Mouse (Mus musculus): ENCODE data around the gene Gm9945. TPM values are rescaled to one million over a fixed set of nuclear protein-coding genes. Genes with fewer than 3 reads are reported as not detected.
A peak's percentile ranks its signal among the peaks of the same experiment; 100 is the strongest.

The Gm9945 gene
- not detected in 2 replicates for polyA plus RNA-seq (2015; fragmentation: Nextera tagmentation; extraction: Ambion mirVana)

- Histone ChIP-seq H3K36me3 (ENCODE audit: control insufficient read depth, insufficient read depth, low read length) (no peaks in the 10 kb centered on the region), H3K27ac (ENCODE audit: low read length) (no peak within 1 kb of the TSS), H3K4me1 (ENCODE audit: control insufficient read depth, insufficient read depth, low read length) (peaks cover 15% of the 10 kb centered on the region; the same call in 1 of the 2 replicates), H3K9ac (ENCODE audit: low read depth, low read length) (peak within 1 kb of the TSS; percentile 61), H3K4me2 (ENCODE audit: low read depth, low read length) (peak within 1 kb of the TSS; percentile 90), H3K27me3 (replicated peaks; ENCODE audit: control insufficient read depth, insufficient read depth, low read length) (peaks cover 47% of the 10 kb centered on the region), H3K9me3 (ENCODE audit: control insufficient read depth, low read length) (no peaks in the 10 kb centered on the region), H3K4me3 (ENCODE audit: low read length) (peak within 1 kb of the TSS; percentile 58)
- ATAC-seq, result peak; percentile 84
- WGBS, result 3% methylated on average over 40 of the region's 40 CpGs
Measured at GRCm38 (mm10) chr11:53479783-53480301, at the start of gene Gm9945, which contains the start of gene Sowaha. Gene Gm9945, plus strand, starts transcription at chr11:53480166. Gene Sowaha, minus strand, starts transcription at chr11:53480274.

- H3K4me1 ChIP-seq (ENCODE audit: control insufficient read depth, insufficient read depth, low read length), result peaks cover 6% of the 10 kb centered on the region; the same call in 1 of the 2 replicates
- peak overlapping the region; percentile 96 for H3K4me3 ChIP-seq (ENCODE audit: low read length)
- peak overlapping the region; percentile 92 for H3K9ac ChIP-seq (ENCODE audit: low read depth, low read length)
- WGBS, result under 1% methylated on average over 34 of the region's 34 CpGs
- no peaks in the 10 kb centered on the region for H3K9me3 ChIP-seq (ENCODE audit: control insufficient read depth, low read length)
- H3K4me2 ChIP-seq (ENCODE audit: low read depth, low read length), result peak overlapping the region; percentile 58
- H3K27me3 ChIP-seq (replicated peaks; ENCODE audit: control insufficient read depth, insufficient read depth, low read length), result no peaks in the 10 kb centered on the region
- peak; percentile 29 for ATAC-seq
- H3K27ac ChIP-seq (ENCODE audit: low read length), result peak overlapping the region; percentile 85
- peaks cover 7% of the 10 kb centered on the region for H3K36me3 ChIP-seq (ENCODE audit: control insufficient read depth, insufficient read depth, low read length)
Measured at GRCm38 (mm10) chr11:53430300-53430669, 49.7 kb upstream of the Gm9945 start.

- no peaks in the 10 kb centered on the region for H3K27me3 ChIP-seq (replicated peaks; ENCODE audit: control insufficient read depth, insufficient read depth, low read length)
- peak within 1 kb of the TSS; percentile 85 for H3K27ac ChIP-seq (ENCODE audit: low read length)
- no peaks in the 10 kb centered on the region for H3K9me3 ChIP-seq (ENCODE audit: control insufficient read depth, low read length)
- WGBS, result under 1% methylated on average over 44 of the region's 44 CpGs
- H3K4me3 ChIP-seq (ENCODE audit: low read length), result peak within 1 kb of the TSS; percentile 96
- peak within 1 kb of the TSS; percentile 67 for H3K4me2 ChIP-seq (ENCODE audit: low read depth, low read length)
- peaks cover 3% of the 10 kb centered on the region; the same call in 1 of the 2 replicates for H3K4me1 ChIP-seq (ENCODE audit: control insufficient read depth, insufficient read depth, low read length)
- H3K9ac ChIP-seq (ENCODE audit: low read depth, low read length), result peak within 1 kb of the TSS; percentile 92
- peaks cover 7% of the 10 kb centered on the region for H3K36me3 ChIP-seq (ENCODE audit: control insufficient read depth, insufficient read depth, low read length)
- ATAC-seq, result peak; percentile 93
Measured at GRCm38 (mm10) chr11:53430670-53431346, 49.2 kb upstream of the Gm9945 start, which contains the start of the genes Uqcrq and Gdf9. Gene Uqcrq, minus strand, starts transcription at chr11:53430831. Gene Gdf9, plus strand, starts transcription at chr11:53431023.

GRCm38 (mm10) chr11:53431347-53432056 lies 48.5 kb upstream of the Gm9945 start:
- Histone ChIP-seq H3K27me3 (replicated peaks; ENCODE audit: control insufficient read depth, insufficient read depth, low read length) (no peaks in the 10 kb centered on the region), H3K9ac (ENCODE audit: low read depth, low read length) (peak overlapping the region; percentile 59), H3K27ac (ENCODE audit: low read length) (peak overlapping the region; percentile 76), H3K4me2 (ENCODE audit: low read depth, low read length) (peak overlapping the region; percentile 67), H3K9me3 (ENCODE audit: control insufficient read depth, low read length) (no peaks in the 10 kb centered on the region), H3K4me3 (ENCODE audit: low read length) (peak overlapping the region; percentile 96), H3K4me1 (ENCODE audit: control insufficient read depth, insufficient read depth, low read length) (peaks cover 3% of the 10 kb centered on the region; the same call in 1 of the 2 replicates), H3K36me3 (ENCODE audit: control insufficient read depth, insufficient read depth, low read length) (peaks cover 7% of the 10 kb centered on the region)
- peak; percentile 51 for ATAC-seq
- WGBS, result 12% methylated on average over 9 of the region's 9 CpGs

- Histone ChIP-seq H3K9me3 (ENCODE audit: control insufficient read depth, low read length) (no peaks in the 10 kb centered on the region), H3K4me1 (ENCODE audit: control insufficient read depth, insufficient read depth, low read length) (peaks cover 3% of the 10 kb centered on the region; the same call in 1 of the 2 replicates), H3K27me3 (replicated peaks; ENCODE audit: control insufficient read depth, insufficient read depth, low read length) (no peaks in the 10 kb centered on the region), H3K9ac (ENCODE audit: low read depth, low read length) (no peak overlapping the region), H3K36me3 (ENCODE audit: control insufficient read depth, insufficient read depth, low read length) (peaks cover 7% of the 10 kb centered on the region), H3K4me3 (ENCODE audit: low read length) (no peak overlapping the region), H3K4me2 (ENCODE audit: low read depth, low read length) (no peak overlapping the region), H3K27ac (ENCODE audit: low read length) (no peak overlapping the region)
- ATAC-seq, result no peak
- 53% methylated on average over 6 of the region's 6 CpGs for whole genome bisulfite sequencing
Measured at GRCm38 (mm10) chr11:53433057-53433456, 46.9 kb upstream of the Gm9945 start.

GRCm38 (mm10) chr11:53435504-53435903 lies 44.5 kb upstream of the Gm9945 start:
- H3K36me3 ChIP-seq (ENCODE audit: control insufficient read depth, insufficient read depth, low read length), result no peaks in the 10 kb centered on the region
- no peak overlapping the region for H3K9ac ChIP-seq (ENCODE audit: low read depth, low read length)
- no peaks in the 10 kb centered on the region for H3K27me3 ChIP-seq (replicated peaks; ENCODE audit: control insufficient read depth, insufficient read depth, low read length)
- no peak overlapping the region for H3K27ac ChIP-seq (ENCODE audit: low read length)
- H3K4me2 ChIP-seq (ENCODE audit: low read depth, low read length), result no peak overlapping the region
- ATAC-seq, result no peak
- 83% methylated on average over 8 of the region's 8 CpGs for WGBS
- H3K9me3 ChIP-seq (ENCODE audit: control insufficient read depth, low read length), result no peaks in the 10 kb centered on the region
- peaks cover 3% of the 10 kb centered on the region; the same call in 1 of the 2 replicates for H3K4me1 ChIP-seq (ENCODE audit: control insufficient read depth, insufficient read depth, low read length)
- H3K4me3 ChIP-seq (ENCODE audit: low read length), result no peak overlapping the region

- Histone ChIP-seq H3K4me3 (ENCODE audit: low read length) (no peak overlapping the region), H3K36me3 (ENCODE audit: control insufficient read depth, insufficient read depth, low read length) (no peaks in the 10 kb centered on the region), H3K9ac (ENCODE audit: low read depth, low read length) (no peak overlapping the region), H3K4me2 (ENCODE audit: low read depth, low read length) (no peak overlapping the region), H3K4me1 (ENCODE audit: control insufficient read depth, insufficient read depth, low read length) (peaks cover 2% of the 10 kb centered on the region; the same call in 1 of the 2 replicates), H3K9me3 (ENCODE audit: control insufficient read depth, low read length) (no peaks in the 10 kb centered on the region), H3K27ac (ENCODE audit: low read length) (no peak overlapping the region; the same call in 1 of the 2 replicates), H3K27me3 (replicated peaks; ENCODE audit: control insufficient read depth, insufficient read depth, low read length) (no peaks in the 10 kb centered on the region)
- ATAC-seq, result no peak
- 85% methylated on average over 6 of the region's 6 CpGs for WGBS
Measured at GRCm38 (mm10) chr11:53436338-53436737, 43.6 kb upstream of the Gm9945 start.

GRCm38 (mm10) chr11:53441921-53442320 lies 38.0 kb upstream of the Gm9945 start:
- Histone ChIP-seq H3K27ac (ENCODE audit: low read length) (0 out of 2 replicates have a peak overlapping the region, but pooled peaks have one; percentile 11), H3K4me3 (ENCODE audit: low read length) (no peak overlapping the region), H3K9me3 (ENCODE audit: control insufficient read depth, low read length) (no peaks in the 10 kb centered on the region), H3K4me1 (ENCODE audit: control insufficient read depth, insufficient read depth, low read length) (0 out of 2 replicates have a peak, but pooled peaks cover 4% of the 10 kb centered on the region), H3K9ac (ENCODE audit: low read depth, low read length) (peak overlapping the region; percentile 21; the same call in 1 of the 2 replicates), H3K36me3 (ENCODE audit: control insufficient read depth, insufficient read depth, low read length) (no peaks in the 10 kb centered on the region), H3K4me2 (ENCODE audit: low read depth, low read length) (no peak overlapping the region), H3K27me3 (replicated peaks; ENCODE audit: control insufficient read depth, insufficient read depth, low read length) (no peaks in the 10 kb centered on the region)
- 0 out of 2 replicates have a peak, but pooled peaks have one; percentile 26 for ATAC-seq
- 38% methylated on average over 12 of the region's 12 CpGs for WGBS

GRCm38 (mm10) chr11:53443861-53444260 lies 36.1 kb upstream of the Gm9945 start:
- no peaks in the 10 kb centered on the region for H3K36me3 ChIP-seq (ENCODE audit: control insufficient read depth, insufficient read depth, low read length)

More at GRCm38 (mm10) chr11:53443861-53444260, 36.1 kb upstream of the Gm9945 start:
- 25% methylated on average over 6 of the region's 6 CpGs for WGBS
- ATAC-seq, result peak; percentile 45; the same call in 1 of the 2 replicates
- Histone ChIP-seq H3K4me3 (ENCODE audit: low read length) (no peak overlapping the region), H3K9me3 (ENCODE audit: control insufficient read depth, low read length) (no peaks in the 10 kb centered on the region), H3K4me1 (ENCODE audit: control insufficient read depth, insufficient read depth, low read length) (0 out of 2 replicates have a peak, but pooled peaks cover 4% of the 10 kb centered on the region), H3K9ac (ENCODE audit: low read depth, low read length) (no peak overlapping the region), H3K27me3 (replicated peaks; ENCODE audit: control insufficient read depth, insufficient read depth, low read length) (no peaks in the 10 kb centered on the region), H3K27ac (ENCODE audit: low read length) (no peak overlapping the region), H3K4me2 (ENCODE audit: low read depth, low read length) (no peak overlapping the region)

Measured in intestine, embryonic 16.5 days (tissue).